Mouse (Mus musculus): ENCODE measurements around the gene Gnptab. TPM values are rescaled to one million over a fixed set of nuclear protein-coding genes. Genes with fewer than 3 reads are reported as not detected.
A peak's percentile ranks its signal among the peaks of the same experiment; 100 is the strongest.

The Gnptab gene
- total and polyA plus RNA-seq, 2 experiments = 2.7 to 6.8 TPM

DNA sequence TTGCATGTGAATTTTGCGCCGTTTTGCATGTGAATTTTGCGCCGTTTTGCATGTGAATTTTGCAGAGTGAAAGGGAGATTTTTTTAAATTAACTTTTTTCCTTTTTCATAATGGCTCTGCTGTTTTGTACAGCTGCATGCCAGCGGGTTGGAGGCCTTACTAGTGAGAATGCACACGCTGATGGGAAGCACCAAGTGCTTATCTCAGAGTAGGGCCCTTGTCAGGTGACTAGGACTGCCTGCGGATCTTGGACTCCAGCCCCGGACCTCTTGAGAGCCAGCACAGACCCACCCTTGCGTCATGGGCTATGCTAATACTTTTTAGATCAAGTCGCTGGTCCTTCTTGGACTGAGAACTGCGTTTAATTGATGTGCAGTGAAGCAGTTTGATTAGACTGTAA, 1.1 kb downstream of the Gnptab start:
- Histone ChIP-seq H3K27ac (replicated peaks; ENCODE audit: insufficient read depth, low read depth, low read length) (no peak overlapping the region), H3K36me3 (ENCODE audit: control insufficient read depth, insufficient read depth, low read length) (no peaks in the 10 kb centered on the region), H3K4me1 (ENCODE audit: control insufficient read depth, insufficient read depth, low read length) (no peaks in the 10 kb centered on the region), H3K4me3 (ENCODE audit: insufficient read depth, low read depth, low read length) (peak overlapping the region; percentile 5; the same call in 1 of the 2 replicates), H3K79me2 (ENCODE audit: control insufficient read depth, insufficient read depth, low read length) (peaks cover 7% of the 10 kb centered on the region; the same call in 1 of the 2 replicates), H3K9ac (ENCODE audit: low read depth, low read length) (no peak overlapping the region; the same call in 1 of the 2 replicates), H3K27me3 (ENCODE audit: control insufficient read depth, insufficient read depth, low read length) (no peaks in the 10 kb centered on the region)
- WGBS = 12% methylated on average over 11 of the region's 11 CpGs
- DNase-seq (ENCODE audit: extremely low read depth, low read depth, low spot score) = peak; percentile 30
- TF ChIP-seq CTCF (IDR thresholded peaks at IDR 0.05; ENCODE audit: low read depth, low read length) (no peak), POLR2A (IDR thresholded peaks at IDR 0.05; ENCODE audit: extremely low read depth, insufficient read depth, low read length) (no peak)

- WGBS = 78% methylated on average over 14 of the region's 14 CpGs
- no peak overlapping the region for H3K27ac ChIP-seq (replicated peaks; ENCODE audit: insufficient read depth, low read depth, low read length)
Measured at GRCm38 (mm10) chr10:88380430-88381060, 1.6 kb downstream of the Gnptab start.

GRCm38 (mm10) chr10:88381286-88381685, 2.4 kb downstream of the Gnptab start:
- 93% methylated on average over 4 of the region's 4 CpGs for WGBS
- H3K79me2 ChIP-seq (ENCODE audit: control insufficient read depth, insufficient read depth, low read length) = peaks cover 12% of the 10 kb centered on the region; the same call in 1 of the 2 replicates
- H3K4me1 ChIP-seq (ENCODE audit: control insufficient read depth, insufficient read depth, low read length) = 0 out of 2 replicates have a peak, but pooled peaks cover 2% of the 10 kb centered on the region
- H3K9ac ChIP-seq (ENCODE audit: low read depth, low read length) = no peak overlapping the region
- no peak for DNase-seq (ENCODE audit: extremely low read depth, low read depth, low spot score)
- H3K36me3 ChIP-seq (ENCODE audit: control insufficient read depth, insufficient read depth, low read length) = no peaks in the 10 kb centered on the region
- no peak overlapping the region for H3K4me3 ChIP-seq (ENCODE audit: insufficient read depth, low read depth, low read length)
- H3K27ac ChIP-seq (replicated peaks; ENCODE audit: insufficient read depth, low read depth, low read length) = no peak overlapping the region
- no peaks in the 10 kb centered on the region for H3K27me3 ChIP-seq (ENCODE audit: control insufficient read depth, insufficient read depth, low read length)
- TF ChIP-seq POLR2A (IDR thresholded peaks at IDR 0.05; ENCODE audit: extremely low read depth, insufficient read depth, low read length) (no peak), CTCF (IDR thresholded peaks at IDR 0.05; ENCODE audit: low read depth, low read length) (no peak)

More at GRCm38 (mm10) chr10:88380430-88381060, 1.6 kb downstream of the Gnptab start:
- Histone ChIP-seq H3K27me3 (ENCODE audit: control insufficient read depth, insufficient read depth, low read length) (no peaks in the 10 kb centered on the region), H3K79me2 (ENCODE audit: control insufficient read depth, insufficient read depth, low read length) (peaks cover 7% of the 10 kb centered on the region; the same call in 1 of the 2 replicates), H3K4me1 (ENCODE audit: control insufficient read depth, insufficient read depth, low read length) (0 out of 2 replicates have a peak, but pooled peaks cover under 1% of the 10 kb centered on the region), H3K36me3 (ENCODE audit: control insufficient read depth, insufficient read depth, low read length) (no peaks in the 10 kb centered on the region), H3K9ac (ENCODE audit: low read depth, low read length) (no peak overlapping the region), H3K4me3 (ENCODE audit: insufficient read depth, low read depth, low read length) (no peak overlapping the region)
- DNase-seq (ENCODE audit: extremely low read depth, low read depth, low spot score) = no peak
- TF ChIP-seq POLR2A (IDR thresholded peaks at IDR 0.05; ENCODE audit: extremely low read depth, insufficient read depth, low read length) (no peak), CTCF (IDR thresholded peaks at IDR 0.05; ENCODE audit: low read depth, low read length) (no peak)

- Histone ChIP-seq H3K9ac (ENCODE audit: low read depth, low read length) (no peak overlapping the region), H3K27me3 (ENCODE audit: control insufficient read depth, insufficient read depth, low read length) (no peaks in the 10 kb centered on the region), H3K27ac (replicated peaks; ENCODE audit: insufficient read depth, low read depth, low read length) (no peak overlapping the region), H3K4me3 (ENCODE audit: insufficient read depth, low read depth, low read length) (no peak overlapping the region), H3K79me2 (ENCODE audit: control insufficient read depth, insufficient read depth, low read length) (peaks cover 14% of the 10 kb centered on the region; the same call in 1 of the 2 replicates), H3K4me1 (ENCODE audit: control insufficient read depth, insufficient read depth, low read length) (0 out of 2 replicates have a peak, but pooled peaks cover 2% of the 10 kb centered on the region), H3K36me3 (ENCODE audit: control insufficient read depth, insufficient read depth, low read length) (no peaks in the 10 kb centered on the region)
- TF ChIP-seq POLR2A (IDR thresholded peaks at IDR 0.05; ENCODE audit: extremely low read depth, insufficient read depth, low read length) (no peak), CTCF (IDR thresholded peaks at IDR 0.05; ENCODE audit: low read depth, low read length) (no peak)
- whole genome bisulfite sequencing = 67% methylated on average over 6 of the region's 6 CpGs
- DNase-seq (ENCODE audit: extremely low read depth, low read depth, low spot score) = no peak
Measured at GRCm38 (mm10) chr10:88382009-88382408, 3.1 kb downstream of the Gnptab start.

DNA sequence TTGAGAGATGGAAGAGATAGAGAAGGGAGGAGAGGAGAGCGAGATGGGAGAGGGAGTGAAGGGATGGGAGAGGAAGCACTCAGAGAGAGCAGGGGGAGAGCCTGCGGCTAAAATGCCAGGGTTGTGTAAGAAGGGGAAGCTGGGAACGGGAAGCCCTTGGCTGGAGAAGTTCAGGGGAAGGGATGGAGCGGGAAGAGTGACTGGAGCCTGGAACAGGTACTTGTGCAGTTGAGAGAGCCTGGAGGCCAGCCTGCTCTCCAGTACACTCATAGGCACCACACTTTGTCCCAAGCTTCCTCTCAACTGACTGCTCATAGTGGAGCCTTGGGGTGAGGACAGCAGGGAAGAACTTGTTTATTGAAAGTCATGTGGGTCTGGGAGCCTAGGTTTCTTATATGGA, 4.5 kb downstream of the Gnptab start:
- no peaks in the 10 kb centered on the region for H3K27me3 ChIP-seq (ENCODE audit: control insufficient read depth, insufficient read depth, low read length)
- H3K9ac ChIP-seq (ENCODE audit: low read depth, low read length) = no peak overlapping the region
- no peak overlapping the region for H3K27ac ChIP-seq (replicated peaks; ENCODE audit: insufficient read depth, low read depth, low read length)
- no peak overlapping the region for H3K4me3 ChIP-seq (ENCODE audit: insufficient read depth, low read depth, low read length)
- 82% methylated on average over 4 of the region's 4 CpGs for WGBS
- H3K4me1 ChIP-seq (ENCODE audit: control insufficient read depth, insufficient read depth, low read length) = 0 out of 2 replicates have a peak, but pooled peaks cover 2% of the 10 kb centered on the region
- DNase-seq (ENCODE audit: extremely low read depth, low read depth, low spot score) = no peak
- TF ChIP-seq POLR2A (IDR thresholded peaks at IDR 0.05; ENCODE audit: extremely low read depth, insufficient read depth, low read length) = no peak
- TF ChIP-seq CTCF (IDR thresholded peaks at IDR 0.05; ENCODE audit: low read depth, low read length) = no peak
- H3K36me3 ChIP-seq (ENCODE audit: control insufficient read depth, insufficient read depth, low read length) = no peaks in the 10 kb centered on the region
- H3K79me2 ChIP-seq (ENCODE audit: control insufficient read depth, insufficient read depth, low read length) = peaks cover 14% of the 10 kb centered on the region; the same call in 1 of the 2 replicates

GRCm38 (mm10) chr10:88384081-88384480, 5.1 kb downstream of the Gnptab start:
- H3K9ac ChIP-seq (ENCODE audit: low read depth, low read length) = no peak overlapping the region
- H3K4me3 ChIP-seq (ENCODE audit: insufficient read depth, low read depth, low read length) = no peak overlapping the region
- peaks cover 14% of the 10 kb centered on the region; the same call in 1 of the 2 replicates for H3K79me2 ChIP-seq (ENCODE audit: control insufficient read depth, insufficient read depth, low read length)
- TF ChIP-seq CTCF (IDR thresholded peaks at IDR 0.05; ENCODE audit: low read depth, low read length) (no peak), POLR2A (IDR thresholded peaks at IDR 0.05; ENCODE audit: extremely low read depth, insufficient read depth, low read length) (no peak)
- WGBS = 30% methylated on average over 5 of the region's 5 CpGs
- 0 out of 2 replicates have a peak, but pooled peaks cover 2% of the 10 kb centered on the region for H3K4me1 ChIP-seq (ENCODE audit: control insufficient read depth, insufficient read depth, low read length)
- no peaks in the 10 kb centered on the region for H3K27me3 ChIP-seq (ENCODE audit: control insufficient read depth, insufficient read depth, low read length)
- no peak overlapping the region for H3K27ac ChIP-seq (replicated peaks; ENCODE audit: insufficient read depth, low read depth, low read length)
- H3K36me3 ChIP-seq (ENCODE audit: control insufficient read depth, insufficient read depth, low read length) = no peaks in the 10 kb centered on the region
- DNase-seq (ENCODE audit: extremely low read depth, low read depth, low spot score) = peak; percentile 8
